Mouse (Mus musculus): ENCODE results near the gene Scgb1b19. TPM values are rescaled to one million over a fixed set of nuclear protein-coding genes. Genes with fewer than 3 reads are reported as not detected.
"Not testable (repeated sequence)": the region's sequence is repeated elsewhere in the genome, so short reads cannot be mapped to it uniquely, and the experiment has no call there.

Scgb1b19 gene
- not detected for total RNA-seq (2021)

GRCm38 (mm10) chr7:33286991-33287390 lies at the start of gene Scgb1b19:
Gene Scgb1b19, plus strand, starts transcription at chr7:33287291.
- intact Hi-C loops (cut with DNase I); DNase-seq: not testable (repeated sequence)

- DNase-seq; intact Hi-C loops (cut with DNase I): not testable (repeated sequence)
Measured at GRCm38 (mm10) chr7:33280238-33280637, 6.9 kb upstream of the Scgb1b19 start, which contains the start of gene Scgb2b19. Gene Scgb2b19, minus strand, starts transcription at chr7:33280338.

Other genes with a start within 250 kb of the Scgb1b19 start
- not detected for gene Scgb2b17, start 230.7 kb upstream of the Scgb1b19 start, total RNA-seq (2021)
- not detected for gene Scgb1b17, start 223.8 kb upstream of the Scgb1b19 start, total RNA-seq (2021)
- not detected for gene Scgb2b18, start 113.4 kb upstream of the Scgb1b19 start, total RNA-seq (2021)
- gene Scgb1b18, start 101.7 kb upstream of the Scgb1b19 start, total RNA-seq (2021): not detected
- gene Scgb2b19, start 7.0 kb upstream of the Scgb1b19 start, total RNA-seq (2021): not detected
- not detected for gene Scgb2b20, start 79.0 kb downstream of the Scgb1b19 start, total RNA-seq (2021)
- not detected for gene Scgb1b20, start 85.9 kb downstream of the Scgb1b19 start, total RNA-seq (2021)
- gene Scgb2b21, start 233.2 kb downstream of the Scgb1b19 start, total RNA-seq (2021): not detected

Data from heart, postnatal 36 days (tissue).